Mouse (Mus musculus) cerebral cortex, adult 2 months (tissue): Measurements from ENCODE around the gene Pdk2.

ENCODE experiments used
- WGBS: fragments of 180-500 bp; shearing (Covaris S2); methylation state at CpG from one replicate; pipeline ENCODE4 v1.1.7; 2018; 5-methylcytosine and 5-hydroxymethylcytosine counted together

The Pdk2 gene

DNA sequence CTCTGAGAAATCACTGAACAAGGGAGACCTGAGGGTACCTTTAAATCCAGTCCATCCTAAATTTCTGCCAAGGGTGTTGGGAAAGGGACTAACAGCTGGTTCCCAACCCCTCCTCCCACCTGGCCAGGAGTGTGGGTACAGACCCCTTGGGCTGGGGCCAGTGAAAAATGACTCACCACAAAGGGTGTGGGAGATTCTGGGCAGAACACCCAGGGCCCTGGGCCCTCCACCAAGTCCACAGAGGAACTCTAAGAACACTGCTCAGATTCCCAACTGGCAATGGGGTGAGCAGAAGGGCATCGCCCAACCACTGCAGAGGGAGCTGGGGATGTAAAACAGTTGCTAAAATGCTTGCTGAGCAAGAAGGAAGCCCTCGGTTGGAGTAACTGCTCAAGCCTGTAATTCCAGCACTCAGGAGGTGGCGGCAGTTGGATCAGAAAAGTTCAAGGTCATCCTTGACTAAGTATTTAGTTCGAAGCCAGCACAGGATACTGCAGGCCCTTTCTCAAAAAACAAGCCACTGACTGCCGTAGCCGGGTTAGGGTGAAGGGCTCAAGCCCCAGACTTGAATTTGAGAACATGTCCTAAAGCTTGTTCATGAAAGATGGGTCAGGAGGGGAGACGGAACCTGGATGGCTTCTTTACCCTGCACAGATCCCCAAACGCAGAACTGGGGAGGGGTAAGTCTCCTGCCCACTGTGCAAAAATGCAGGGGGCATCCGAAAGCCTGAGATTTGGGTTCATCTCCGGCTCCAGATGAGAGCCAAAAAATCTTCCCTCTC, 52.2 kb downstream of the Pdk2 start:
- 13% methylated on average over 10 of the region's 10 CpGs for WGBS

DNA sequence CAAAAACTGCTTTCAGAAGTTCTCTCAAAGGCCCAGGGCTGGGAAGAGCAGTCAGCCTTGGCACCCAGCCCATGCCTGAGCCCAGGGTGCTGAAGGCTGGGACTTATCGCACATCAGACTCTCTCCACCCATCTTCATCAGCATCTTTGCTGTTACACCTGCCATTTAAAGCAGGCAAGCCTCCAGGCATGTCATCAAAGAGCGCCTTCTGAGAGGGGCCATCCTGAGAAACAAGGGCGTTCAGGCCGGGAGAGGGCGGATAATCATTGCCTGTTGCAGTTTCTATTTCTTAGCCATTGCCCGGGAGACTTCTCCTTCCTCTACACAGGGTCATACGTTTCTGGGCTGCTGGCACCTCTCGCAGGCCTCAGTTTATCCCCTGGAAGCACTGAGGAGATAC, 53.3 kb downstream of the Pdk2 start:
- 74% methylated on average over 8 of the region's 8 CpGs for WGBS

DNA sequence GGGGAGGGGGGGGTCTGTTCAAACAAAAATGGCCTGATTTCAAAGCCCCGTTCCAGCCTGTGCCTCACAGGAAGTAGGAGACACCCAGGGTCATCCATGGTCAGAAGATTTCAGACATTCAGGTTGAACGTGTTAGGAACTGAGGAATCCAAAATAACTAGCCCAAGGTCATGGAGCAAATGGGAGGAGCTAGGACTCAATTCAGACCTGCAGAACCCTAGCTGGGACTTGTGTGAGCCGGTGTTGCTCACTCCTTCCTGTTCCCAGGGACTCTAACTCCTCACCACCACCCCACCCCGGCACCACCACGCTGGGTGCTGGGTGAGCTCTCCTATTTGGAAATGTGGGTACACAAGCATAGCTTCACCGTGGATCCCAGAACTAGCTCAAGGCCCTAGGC, 53.8 kb downstream of the Pdk2 start:
- 51% methylated on average over 6 of the region's 6 CpGs for WGBS

GRCm38 (mm10) chr11:94986435-94986834, 54.7 kb downstream of the Pdk2 start:
- 77% methylated on average over 2 of the region's 2 CpGs for WGBS

DNA sequence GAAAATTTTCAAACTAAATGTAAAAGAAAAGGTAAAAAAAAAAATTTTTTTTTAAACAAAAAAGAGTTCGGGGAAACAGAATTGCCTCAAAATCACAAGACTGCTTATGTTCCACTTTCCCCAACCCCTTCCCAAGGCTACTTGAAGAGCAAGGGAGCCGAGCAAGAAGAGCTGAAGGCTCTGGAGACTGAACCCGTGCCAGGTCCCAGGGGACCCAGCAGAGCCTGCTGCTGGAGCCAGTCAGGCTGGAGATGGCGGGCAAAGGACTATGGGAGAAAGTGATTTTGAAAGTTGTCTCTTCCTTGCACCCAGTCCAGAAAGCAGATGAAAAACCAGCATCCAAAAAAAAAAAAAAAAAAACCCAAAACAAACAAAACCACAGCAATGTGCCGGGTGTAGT, 55.3 kb downstream of the Pdk2 start:
- 78% methylated on average over 5 of the region's 5 CpGs for WGBS

GRCm38 (mm10) chr11:94985140-94985539, 56.0 kb downstream of the Pdk2 start:
- WGBS, result 17% methylated on average over 1 of the region's 1 CpGs

DNA sequence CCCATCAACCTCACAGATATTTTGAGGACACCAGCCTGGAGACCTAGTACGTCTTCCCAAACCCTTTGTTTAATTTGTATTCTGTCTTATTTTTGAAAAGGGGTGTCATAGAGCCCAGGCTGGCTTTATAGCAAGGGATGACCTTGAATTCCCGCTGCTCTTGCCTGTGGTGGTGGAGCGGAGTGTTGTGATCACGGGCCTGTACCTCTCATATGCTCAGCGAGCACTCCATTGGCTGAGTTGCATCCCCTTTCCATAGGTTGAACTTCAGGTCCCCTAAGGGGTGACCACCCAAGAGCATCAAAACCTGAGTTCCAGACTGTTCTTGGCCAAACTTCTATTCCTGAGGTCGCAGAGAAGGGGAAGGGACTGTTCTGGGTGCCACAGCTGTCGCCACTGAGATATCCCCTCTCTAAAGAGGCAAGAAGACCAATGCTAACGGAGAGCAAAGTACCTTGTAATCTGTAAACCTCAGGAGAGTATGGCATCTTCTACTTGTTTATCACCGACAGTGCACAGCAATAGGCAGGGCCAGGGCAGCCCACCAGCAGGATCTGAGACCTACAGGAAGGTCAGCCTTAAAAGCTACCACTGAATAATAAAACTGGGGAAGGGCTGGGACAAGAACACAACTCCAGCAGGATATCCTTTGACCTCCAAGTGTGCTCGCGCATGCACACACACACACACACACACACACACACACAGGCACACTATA, 61.5 kb downstream of the Pdk2 start:
- 68% methylated on average over 11 of the region's 11 CpGs for WGBS

- WGBS, result under 1% methylated on average over 20 of the region's 20 CpGs
These were observed 62.2 kb downstream of the Pdk2 start for GRCm38 (mm10) chr11:94978947-94979346.

GRCm38 (mm10) chr11:94978178-94978915, 62.8 kb downstream of the Pdk2 start:
- WGBS, result 31% methylated on average over 9 of the region's 9 CpGs
